Mouse (Mus musculus) embryonic facial prominence, embryonic 10.5 days (tissue): ENCODE data around the gene Slc6a11. TPM values are rescaled to one million over a fixed set of nuclear protein-coding genes. Genes with fewer than 3 reads are reported as not detected.
A peak's percentile ranks its signal among the peaks of the same experiment; 100 is the strongest.

Source experiments
- DNase-seq: peaks from one replicate; pipeline ENCODE4 v3.0.0-alpha.2; 2017; ENCODE audit warnings: low spot score
- H3K27ac ChIP-seq: fragments of 300-500 bp; sonication (generic); replicated peaks from 2 replicates; pipeline ENCODE4 v1.5.1; 2016; ENCODE audit warnings: mild to moderate bottlenecking
- H3K27me3 ChIP-seq: fragments of 300-500 bp; sonication (generic); replicated peaks from 2 replicates; pipeline ENCODE4 v1.6.1; 2016; ENCODE audit warnings: low read depth, mild to moderate bottlenecking; ENCODE audit not compliant: poor library complexity, severe bottlenecking
- H3K36me3 ChIP-seq: fragments of 300-500 bp; sonication (generic); replicated peaks from 2 replicates; pipeline ENCODE4 v1.6.1; 2016; ENCODE audit warnings: mild to moderate bottlenecking, moderate library complexity
- H3K4me1 ChIP-seq: fragments of 300-500 bp; sonication (generic); 2 replicates; pipeline ENCODE4 v1.6.1; 2016
- H3K4me3 ChIP-seq: fragments of 300-500 bp; sonication (generic); 2 replicates; pipeline ENCODE4 v1.5.1; 2016; ENCODE audit warnings: mild to moderate bottlenecking, moderate library complexity
- H3K9me3 ChIP-seq: fragments of 300-500 bp; sonication (generic); 2 replicates; pipeline ENCODE4 v1.6.1; 2016; ENCODE audit warnings: mild to moderate bottlenecking
- WGBS: fragments of 180-500 bp; shearing (Covaris S2); methylation state at CpG from one replicate; pipeline ENCODE4 v1.1.7; 2016; 5-methylcytosine and 5-hydroxymethylcytosine counted together
- polyA plus RNA-seq: library from polyadenylated mRNA; unstranded; fragments of >200 nt; fragmentation: Nextera tagmentation; extraction: Ambion mirVana; gene quantifications from 2 replicates; pipeline ENCODE4 v1.2.1, GENCODE M21; 2016

Gene Slc6a11
- polyA plus RNA-seq, 1 experiment from 2014 or later: 0.42 TPM

GRCm38 (mm10) chr6:114142480-114142879, 11.4 kb downstream of the Slc6a11 start:
- H3K27ac ChIP-seq: no peak overlapping the region
- no peaks in the 10 kb centered on the region; the same call in 1 of the 2 replicates for H3K9me3 ChIP-seq
- no peaks in the 10 kb centered on the region for H3K4me1 ChIP-seq
- H3K4me3 ChIP-seq: no peak overlapping the region
- no peak for DNase-seq
- 91% methylated on average over 11 of the region's 11 CpGs for WGBS
- no peaks in the 10 kb centered on the region for H3K36me3 ChIP-seq
- H3K27me3 ChIP-seq: no peaks in the 10 kb centered on the region

GRCm38 (mm10) chr6:114143544-114143943, 12.5 kb downstream of the Slc6a11 start:
- Histone ChIP-seq H3K9me3 (no peaks in the 10 kb centered on the region; the same call in 1 of the 2 replicates), H3K27ac (no peak overlapping the region), H3K27me3 (no peaks in the 10 kb centered on the region), H3K4me3 (no peak overlapping the region), H3K4me1 (no peaks in the 10 kb centered on the region), H3K36me3 (no peaks in the 10 kb centered on the region)
- DNase-seq: no peak
- WGBS: 67% methylated on average over 2 of the region's 2 CpGs

GRCm38 (mm10) chr6:114144447-114145105, 13.5 kb downstream of the Slc6a11 start:
- no peak for DNase-seq
- Histone ChIP-seq H3K36me3 (no peaks in the 10 kb centered on the region), H3K4me1 (no peaks in the 10 kb centered on the region), H3K4me3 (no peak overlapping the region), H3K27me3 (no peaks in the 10 kb centered on the region), H3K27ac (no peak overlapping the region), H3K9me3 (no peaks in the 10 kb centered on the region; the same call in 1 of the 2 replicates)
- WGBS: 72% methylated on average over 6 of the region's 6 CpGs

- no peak overlapping the region for H3K27ac ChIP-seq
- DNase-seq: no peak
- H3K36me3 ChIP-seq: no peaks in the 10 kb centered on the region
- no peaks in the 10 kb centered on the region; the same call in 1 of the 2 replicates for H3K9me3 ChIP-seq
- H3K4me1 ChIP-seq: no peaks in the 10 kb centered on the region
- WGBS: 68% methylated on average over 6 of the region's 6 CpGs
- H3K4me3 ChIP-seq: no peak overlapping the region
- H3K27me3 ChIP-seq: no peaks in the 10 kb centered on the region
Measured at GRCm38 (mm10) chr6:114145650-114146329, 14.7 kb downstream of the Slc6a11 start.

GRCm38 (mm10) chr6:114155720-114156119, 24.7 kb downstream of the Slc6a11 start:
- Histone ChIP-seq H3K36me3 (no peaks in the 10 kb centered on the region), H3K9me3 (no peaks in the 10 kb centered on the region), H3K27ac (no peak overlapping the region), H3K4me1 (no peaks in the 10 kb centered on the region), H3K4me3 (no peak overlapping the region), H3K27me3 (no peaks in the 10 kb centered on the region)
- WGBS: 92% methylated on average over 10 of the region's 10 CpGs
- DNase-seq: no peak

- H3K27me3 ChIP-seq: no peaks in the 10 kb centered on the region
- H3K36me3 ChIP-seq: no peaks in the 10 kb centered on the region
- 88% methylated on average over 7 of the region's 7 CpGs for WGBS
- no peak overlapping the region for H3K27ac ChIP-seq
- no peak overlapping the region for H3K4me3 ChIP-seq
- DNase-seq: no peak
- H3K4me1 ChIP-seq: no peaks in the 10 kb centered on the region
- H3K9me3 ChIP-seq: no peaks in the 10 kb centered on the region
Measured at GRCm38 (mm10) chr6:114158811-114159210, 27.8 kb downstream of the Slc6a11 start.

- H3K4me1 ChIP-seq: no peaks in the 10 kb centered on the region
- 73% methylated on average over 8 of the region's 8 CpGs for WGBS
Measured at GRCm38 (mm10) chr6:114160732-114161131, 29.7 kb downstream of the Slc6a11 start.

GRCm38 (mm10) chr6:114174052-114174397, 43.0 kb downstream of the Slc6a11 start:
- no peaks in the 10 kb centered on the region for H3K9me3 ChIP-seq
- 4% methylated on average over 8 of the region's 8 CpGs for WGBS
- no peak for DNase-seq

More at GRCm38 (mm10) chr6:114160732-114161131, 29.7 kb downstream of the Slc6a11 start:
- Histone ChIP-seq H3K9me3 (no peaks in the 10 kb centered on the region), H3K27me3 (no peaks in the 10 kb centered on the region), H3K27ac (no peak overlapping the region), H3K36me3 (no peaks in the 10 kb centered on the region), H3K4me3 (no peak overlapping the region)
- DNase-seq: no peak

GRCm38 (mm10) chr6:114174398-114175140, 43.5 kb downstream of the Slc6a11 start:
- no peak for DNase-seq
- H3K27me3 ChIP-seq: peaks cover 64% of the 10 kb centered on the region
- WGBS: 6% methylated on average over 9 of the region's 9 CpGs
- no peaks in the 10 kb centered on the region for H3K9me3 ChIP-seq
- H3K36me3 ChIP-seq: no peaks in the 10 kb centered on the region
- peaks cover 19% of the 10 kb centered on the region for H3K4me1 ChIP-seq
- peak overlapping the region; percentile 19; the same call in 1 of the 2 replicates for H3K27ac ChIP-seq
- H3K4me3 ChIP-seq: peak overlapping the region; percentile 21; the same call in 1 of the 2 replicates

More at GRCm38 (mm10) chr6:114174052-114174397, 43.0 kb downstream of the Slc6a11 start:
- Histone ChIP-seq H3K4me3 (peak overlapping the region; percentile 21; the same call in 1 of the 2 replicates), H3K27me3 (peaks cover 59% of the 10 kb centered on the region), H3K4me1 (peaks cover 19% of the 10 kb centered on the region), H3K27ac (peak overlapping the region; percentile 19; the same call in 1 of the 2 replicates), H3K36me3 (no peaks in the 10 kb centered on the region)

- H3K4me1 ChIP-seq: peaks cover 19% of the 10 kb centered on the region
- DNase-seq: no peak
- H3K36me3 ChIP-seq: no peaks in the 10 kb centered on the region
- 84% methylated on average over 3 of the region's 3 CpGs for WGBS
- no peak overlapping the region for H3K4me3 ChIP-seq
- no peak overlapping the region for H3K27ac ChIP-seq
- H3K27me3 ChIP-seq: peaks cover 60% of the 10 kb centered on the region
- H3K9me3 ChIP-seq: no peaks in the 10 kb centered on the region
Measured at GRCm38 (mm10) chr6:114178141-114178540, 47.1 kb downstream of the Slc6a11 start.

GRCm38 (mm10) chr6:114182366-114183179, 51.5 kb downstream of the Slc6a11 start:
- Histone ChIP-seq H3K4me3 (no peak overlapping the region), H3K36me3 (no peaks in the 10 kb centered on the region), H3K4me1 (no peaks in the 10 kb centered on the region), H3K27me3 (peaks cover 38% of the 10 kb centered on the region), H3K9me3 (no peaks in the 10 kb centered on the region), H3K27ac (no peak overlapping the region)
- DNase-seq: no peak
- WGBS: 38% methylated on average over 7 of the region's 7 CpGs

- peak; percentile 54 for DNase-seq
- Histone ChIP-seq H3K27me3 (peaks cover 29% of the 10 kb centered on the region), H3K27ac (no peak overlapping the region), H3K4me1 (no peaks in the 10 kb centered on the region), H3K36me3 (no peaks in the 10 kb centered on the region), H3K9me3 (no peaks in the 10 kb centered on the region), H3K4me3 (no peak overlapping the region)
- WGBS: 50% methylated on average over 4 of the region's 4 CpGs
Measured at GRCm38 (mm10) chr6:114187121-114187520, 56.1 kb downstream of the Slc6a11 start.
